Comparison of ENCODE assay signal across 8 mouse cellular contexts in the genomic region with DNA sequence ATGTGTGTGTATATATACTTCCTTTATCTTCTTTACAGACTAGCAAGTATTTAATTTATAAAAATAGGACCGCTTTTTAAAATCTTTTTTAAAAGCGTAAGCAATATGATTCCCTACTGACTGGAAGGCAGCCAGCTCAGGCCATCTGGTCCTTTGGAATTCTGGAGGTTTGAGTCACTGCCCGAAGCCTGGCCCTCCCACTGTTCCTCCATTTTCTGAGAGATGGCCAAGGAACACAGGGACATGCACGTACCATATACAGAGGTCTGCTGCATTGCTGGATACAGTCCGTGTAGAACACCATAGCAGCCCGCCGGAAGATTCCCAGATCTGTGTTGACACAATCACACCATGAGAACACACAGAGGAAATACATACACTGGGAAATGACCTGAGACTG.
DNase-seq lines count a peak whose midpoint lies in the region; ATAC-seq and TF ChIP-seq lines count a peak whose summit lies in the region.

No protein-coding gene starts in this region.

- no peak overlapping the region for H3K4me3 ChIP-seq in forebrain, embryonic 14.5 days (ENCODE audit: low read depth, low read length)
- H3K4me3 ChIP-seq in forebrain, embryonic 12.5 days (replicated peaks): no peak overlapping the region
- no peak overlapping the region for H3K4me3 ChIP-seq in midbrain, embryonic 14.5 days (replicated peaks; ENCODE audit: low read depth, low read length)
- H3K4me3 ChIP-seq in midbrain, embryonic 11.5 days (ENCODE audit: low read depth, low read length): no peak overlapping the region
- no peak overlapping the region for H3K4me3 ChIP-seq in myocyte

- 84% methylated on average over 7 of the region's 7 CpGs for WGBS in forebrain, embryonic 14.5 days
- 88% methylated on average over 7 of the region's 7 CpGs for WGBS in forebrain, embryonic 12.5 days
- 91% methylated on average over 7 of the region's 7 CpGs for WGBS in midbrain, embryonic 14.5 days
- WGBS in midbrain, embryonic 11.5 days: 89% methylated on average over 7 of the region's 7 CpGs

- no peaks in the 10 kb centered on the region for H3K36me3 ChIP-seq in forebrain, embryonic 14.5 days (ENCODE audit: control insufficient read depth, insufficient read depth, low read length)
- H3K36me3 ChIP-seq in forebrain, embryonic 12.5 days (replicated peaks): no peaks in the 10 kb centered on the region
- no peaks in the 10 kb centered on the region for H3K36me3 ChIP-seq in midbrain, embryonic 14.5 days (ENCODE audit: control insufficient read depth, insufficient read depth, low read length)
- H3K36me3 ChIP-seq in midbrain, embryonic 11.5 days (ENCODE audit: control insufficient read depth, insufficient read depth, low read length): no peaks in the 10 kb centered on the region
- no peaks in the 10 kb centered on the region for H3K36me3 ChIP-seq in myocyte (ENCODE audit: control insufficient read depth, insufficient read depth)

- H3K4me2 ChIP-seq in forebrain, embryonic 14.5 days (ENCODE audit: low read length): no peak overlapping the region
- no peak overlapping the region for H3K4me2 ChIP-seq in forebrain, embryonic 12.5 days
- no peak overlapping the region for H3K4me2 ChIP-seq in midbrain, embryonic 14.5 days (ENCODE audit: low read length)
- H3K4me2 ChIP-seq in midbrain, embryonic 11.5 days: no peak overlapping the region
- peak overlapping the region; percentile 57 for H3K4me2 ChIP-seq in myocyte (ENCODE audit: low read depth)

- TF ChIP-seq POLR2A in myocyte (IDR thresholded peaks at IDR 0.05; ENCODE audit: insufficient read length, low read depth): no peak

- H3ac ChIP-seq in myocyte (ENCODE audit: control insufficient read depth, insufficient read length): no peak overlapping the region

- H3K27me3 ChIP-seq in forebrain, embryonic 14.5 days (replicated peaks; ENCODE audit: control insufficient read depth, insufficient read depth, low read length): no peaks in the 10 kb centered on the region
- no peaks in the 10 kb centered on the region for H3K27me3 ChIP-seq in forebrain, embryonic 12.5 days
- no peaks in the 10 kb centered on the region for H3K27me3 ChIP-seq in midbrain, embryonic 14.5 days (ENCODE audit: control insufficient read depth, insufficient read depth, low read length)
- H3K27me3 ChIP-seq in midbrain, embryonic 11.5 days (ENCODE audit: control insufficient read depth, insufficient read depth, low read length): no peaks in the 10 kb centered on the region
- no peaks in the 10 kb centered on the region for H3K27me3 ChIP-seq in myocyte (ENCODE audit: control insufficient read depth, insufficient read depth, insufficient read length)

- no peaks in the 10 kb centered on the region for H3K9me3 ChIP-seq in forebrain, embryonic 14.5 days (replicated peaks; ENCODE audit: control insufficient read depth, low read length)
- H3K9me3 ChIP-seq in forebrain, embryonic 12.5 days: no peaks in the 10 kb centered on the region
- H3K9me3 ChIP-seq in midbrain, embryonic 14.5 days (ENCODE audit: control insufficient read depth, low read length): no peaks in the 10 kb centered on the region
- no peaks in the 10 kb centered on the region for H3K9me3 ChIP-seq in midbrain, embryonic 11.5 days (ENCODE audit: control insufficient read depth, low read length)

- no peaks in the 10 kb centered on the region for H3K4me1 ChIP-seq in forebrain, embryonic 14.5 days (ENCODE audit: control insufficient read depth, insufficient read depth, low read length)
- H3K4me1 ChIP-seq in forebrain, embryonic 12.5 days: no peaks in the 10 kb centered on the region
- H3K4me1 ChIP-seq in midbrain, embryonic 14.5 days (ENCODE audit: control insufficient read depth, insufficient read depth, low read length): no peaks in the 10 kb centered on the region
- H3K4me1 ChIP-seq in midbrain, embryonic 11.5 days (ENCODE audit: control insufficient read depth, insufficient read depth, low read length): no peaks in the 10 kb centered on the region

- intact Hi-C loops in heart, postnatal 14 days (cut with DNase I): no loop called here

- no peak overlapping the region for H3K27ac ChIP-seq in forebrain, embryonic 14.5 days (ENCODE audit: low read depth, low read length)
- no peak overlapping the region for H3K27ac ChIP-seq in forebrain, embryonic 12.5 days
- no peak overlapping the region for H3K27ac ChIP-seq in midbrain, embryonic 14.5 days (replicated peaks; ENCODE audit: low read depth, low read length)
- no peak overlapping the region for H3K27ac ChIP-seq in midbrain, embryonic 11.5 days (ENCODE audit: low read depth, low read length)

- H3K9ac ChIP-seq in forebrain, embryonic 14.5 days (ENCODE audit: low read length): no peak overlapping the region
- H3K9ac ChIP-seq in forebrain, embryonic 12.5 days: no peak overlapping the region
- H3K9ac ChIP-seq in midbrain, embryonic 14.5 days (replicated peaks; ENCODE audit: low read length): no peak overlapping the region
- H3K9ac ChIP-seq in midbrain, embryonic 11.5 days (ENCODE audit: low read length): no peak overlapping the region

- ATAC-seq in forebrain, embryonic 14.5 days: no peak
- no peak for ATAC-seq in forebrain, embryonic 12.5 days (ENCODE audit: low FRiP score)
- ATAC-seq in midbrain, embryonic 14.5 days (ENCODE audit: low FRiP score, low TSS enrichment): no peak
- ATAC-seq in midbrain, embryonic 11.5 days (ENCODE audit: low FRiP score): no peak

- DNase-seq in forebrain, embryonic 14.5 days (ENCODE audit: low spot score): peak; percentile 30
- peak; percentile 11 for DNase-seq in midbrain, embryonic 14.5 days
- no peak for DNase-seq in midbrain, embryonic 11.5 days (ENCODE audit: low spot score, missing footprints)
- DNase-seq in heart, postnatal 14 days: peak; percentile 64 to 73
- DNase-seq in neural tube, embryonic 10.5 days (ENCODE audit: extremely low spot score, low spot score): no peak
- no peak for DNase-seq in spleen, postnatal 10 days (ENCODE audit: low spot score in 2 of 2)

- H3K79me2 ChIP-seq in myocyte (ENCODE audit: control insufficient read depth, insufficient read depth): no peaks in the 10 kb centered on the region

TF ChIP-seq in myocyte, 11 proteins besides CTCF, POLR2A, EP300 and RAD21:
- no peak for TF ChIP-seq CEBPB (IDR thresholded peaks at IDR 0.05; ENCODE audit: insufficient read depth, poor library complexity, severe bottlenecking)
- peak in 1 of 3 experiments; percentile 15 for TF ChIP-seq MYOG (IDR thresholded peaks at IDR 0.05; ENCODE audit: control insufficient read depth in 1 of 3, insufficient read depth in 1 of 3, insufficient read length in 2 of 3, low read depth in 2 of 3)

Comparison
In these comparisons a context has a peak if more than half of its experiments do, and no peak if none do; other contexts are left out.
1. DNase-seq: peak in forebrain, embryonic 14.5 days (single experiment), midbrain, embryonic 14.5 days (single experiment) and heart, postnatal 14 days (2 of 2); none in midbrain, embryonic 11.5 days (single experiment), neural tube, embryonic 10.5 days (single experiment) and spleen, postnatal 10 days (0 of 2).